Mouse (Mus musculus) liver, postnatal 0 days (tissue): ENCODE data around the gene Stam. TPM values are rescaled to one million over a fixed set of nuclear protein-coding genes. Genes with fewer than 3 reads are reported as not detected.
A peak's percentile ranks its signal among the peaks of the same experiment; 100 is the strongest.

Source experiments
- ATAC-seq: fragments of 200-750 bp; cut with Nextera tagmentation; 2 replicates; pipeline ENCODE4 v1.8.0; 2017; ENCODE audit warnings: mild to moderate bottlenecking, moderate library complexity
- DNase-seq: peaks from one replicate; pipeline ENCODE4 v3.0.0-alpha.2; 2016
- H3K27ac ChIP-seq: fragments of 300-500 bp; sonication (generic); 2 replicates; pipeline ENCODE4 v1.5.1; 2014; ENCODE audit warnings: antibody characterized with exemption, moderate library complexity, mild to moderate bottlenecking, low read depth
- H3K27me3 ChIP-seq: fragments of 300-500 bp; sonication (generic); 2 replicates; pipeline ENCODE4 v1.6.1; 2014; ENCODE audit warnings: low read length, control low read depth, mixed read lengths; ENCODE audit not compliant: insufficient read depth
- H3K36me3 ChIP-seq: fragments of 300-500 bp; sonication (generic); replicated peaks from 2 replicates; pipeline ENCODE4 v1.6.1; 2014; ENCODE audit warnings: mild to moderate bottlenecking, control low read depth, low read length, moderate library complexity, mixed read lengths; ENCODE audit not compliant: insufficient read depth
- H3K4me1 ChIP-seq: fragments of 300-500 bp; sonication (generic); 2 replicates; pipeline ENCODE4 v1.6.1; 2014; ENCODE audit warnings: antibody characterized with exemption, mild to moderate bottlenecking, control low read depth; ENCODE audit not compliant: insufficient read depth
- H3K4me2 ChIP-seq: fragments of 300-500 bp; sonication (generic); 2 replicates; pipeline ENCODE4 v1.6.1; 2014; ENCODE audit warnings: low read depth, mild to moderate bottlenecking, low read length, moderate library complexity, mixed read lengths
- H3K4me3 ChIP-seq: fragments of 300-500 bp; sonication (generic); 2 replicates; pipeline ENCODE4 v1.5.1; 2014; ENCODE audit warnings: low read depth, low read length
- H3K9ac ChIP-seq: fragments of 300-500 bp; sonication (generic); replicated peaks from 2 replicates; pipeline ENCODE4 v1.6.1; 2014; ENCODE audit warnings: mild to moderate bottlenecking, moderate library complexity
- H3K9me3 ChIP-seq: fragments of 300-500 bp; sonication (generic); 2 replicates; pipeline ENCODE4 v1.6.1; 2016; ENCODE audit warnings: mild to moderate bottlenecking, control low read depth, low read length, mixed read lengths
- CTCF ChIP-seq: sonication (generic); IDR thresholded peaks from 2 replicates; pipeline ENCODE4 v1.5.1; 2016; ENCODE audit warnings: antibody characterized with exemption, low read depth
- EP300 ChIP-seq: IDR thresholded peaks from 2 replicates; pipeline ENCODE4 v1.6.1; 2016; ENCODE audit warnings: antibody characterized with exemption, low read depth, mild to moderate bottlenecking
- WGBS: fragments of 180-500 bp; shearing (Covaris S2); extraction: QIAGEN DNeasy Blood & Tissue Kit; methylation state at CpG from one replicate; pipeline ENCODE4 v1.1.7; 2014; ENCODE audit not compliant: insufficient replicate concordance; 5-methylcytosine and 5-hydroxymethylcytosine counted together
- polyA plus RNA-seq: library from polyadenylated mRNA; unstranded; fragments of >200 nt; fragmentation: Nextera tagmentation; extraction: Ambion mirVana; gene quantifications from 2 replicates; pipeline ENCODE4 v1.2.1, GENCODE M21; 2015

The Stam gene
- polyA plus RNA-seq, 1 experiment from 2014 or later = 15.6 TPM

DNA sequence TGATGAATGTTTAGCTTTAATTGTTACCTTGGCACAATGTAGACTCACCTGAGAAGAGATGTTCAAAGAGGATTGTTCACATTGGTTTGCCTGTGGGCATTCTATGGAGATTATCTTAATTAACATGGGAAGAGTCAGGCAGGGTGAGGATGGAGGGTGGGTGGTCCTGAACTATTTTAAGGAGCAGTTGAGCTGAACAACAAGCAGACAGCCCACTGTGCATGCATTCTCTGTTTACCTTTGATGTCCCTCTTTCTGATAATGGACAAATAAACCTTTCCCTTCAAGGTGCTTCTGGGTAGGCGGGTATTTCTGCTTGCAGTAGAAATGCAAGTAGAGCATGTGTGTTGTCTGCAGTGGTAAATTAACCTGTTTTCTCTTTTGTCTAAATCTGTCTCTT lies 30.0 kb downstream of the Stam start:
- 88% methylated on average over 1 of the region's 1 CpGs for WGBS
- Histone ChIP-seq H3K27me3 (no peaks in the 10 kb centered on the region), H3K9ac (no peak overlapping the region), H3K27ac (no peak overlapping the region), H3K9me3 (no peaks in the 10 kb centered on the region), H3K4me2 (no peak overlapping the region), H3K4me1 (0 out of 2 replicates have a peak, but pooled peaks cover 2% of the 10 kb centered on the region), H3K4me3 (no peak overlapping the region), H3K36me3 (peaks cover 17% of the 10 kb centered on the region)
- TF ChIP-seq EP300 (no peak), CTCF (no peak)
- ATAC-seq (no peak), DNase-seq (no peak)

DNA sequence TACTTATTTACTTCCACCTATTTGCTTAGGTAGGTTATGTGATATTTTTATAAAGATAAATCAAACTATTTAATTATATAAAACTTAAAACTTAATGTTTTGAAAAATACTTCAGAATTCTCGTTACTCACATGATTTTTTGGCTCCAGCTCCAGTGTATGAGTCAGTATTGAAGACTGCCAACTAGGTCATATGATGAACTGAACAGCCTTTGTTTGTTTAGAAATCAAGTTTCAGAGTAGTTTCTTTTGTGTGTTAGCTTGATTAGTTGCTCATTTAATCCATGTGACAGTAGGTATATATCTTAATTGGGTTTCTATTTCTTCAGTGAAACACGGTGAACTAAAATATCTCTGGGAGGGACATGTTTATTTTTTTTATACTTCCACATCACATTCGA lies 33.8 kb downstream of the Stam start:
- DNase-seq = no peak

GRCm38 (mm10) chr2:14126387-14126786 lies 52.5 kb downstream of the Stam start:
- WGBS = 86% methylated on average over 6 of the region's 6 CpGs
- H3K36me3 ChIP-seq = peaks cover 21% of the 10 kb centered on the region
- no peak overlapping the region for H3K9ac ChIP-seq
- no peak overlapping the region for H3K4me2 ChIP-seq
- H3K9me3 ChIP-seq = no peaks in the 10 kb centered on the region
- H3K27ac ChIP-seq = no peak overlapping the region
- no peak for ATAC-seq
- TF ChIP-seq CTCF (no peak), EP300 (no peak)
- no peak overlapping the region for H3K4me3 ChIP-seq
- no peaks in the 10 kb centered on the region for H3K27me3 ChIP-seq
- peaks cover 4% of the 10 kb centered on the region; the same call in 1 of the 2 replicates for H3K4me1 ChIP-seq
- no peak for DNase-seq

More for the DNA sequence above, 33.8 kb downstream of the Stam start:
- Histone ChIP-seq H3K9ac (no peak overlapping the region), H3K4me1 (0 out of 2 replicates have a peak, but pooled peaks cover 2% of the 10 kb centered on the region), H3K4me3 (no peak overlapping the region), H3K27me3 (no peaks in the 10 kb centered on the region), H3K4me2 (no peak overlapping the region), H3K36me3 (peaks cover 12% of the 10 kb centered on the region; the same call in 1 of the 2 replicates), H3K9me3 (no peaks in the 10 kb centered on the region), H3K27ac (no peak overlapping the region)
- TF ChIP-seq CTCF (no peak), EP300 (no peak)
- WGBS = 80% methylated on average over 3 of the region's 3 CpGs
- peak; percentile 69; the same call in 1 of the 2 replicates for ATAC-seq

- 83% methylated on average over 3 of the region's 3 CpGs for WGBS
- Histone ChIP-seq H3K4me1 (peaks cover 4% of the 10 kb centered on the region; the same call in 1 of the 2 replicates), H3K9ac (no peak overlapping the region), H3K27me3 (no peaks in the 10 kb centered on the region), H3K4me3 (no peak overlapping the region), H3K27ac (no peak overlapping the region), H3K36me3 (peaks cover 25% of the 10 kb centered on the region), H3K4me2 (no peak overlapping the region), H3K9me3 (no peaks in the 10 kb centered on the region)
- TF ChIP-seq EP300 (no peak), CTCF (no peak)
- no peak for DNase-seq
- no peak for ATAC-seq
These were observed 53.7 kb downstream of the Stam start for GRCm38 (mm10) chr2:14127629-14128028.

- peak overlapping the region; percentile 6; the same call in 1 of the 2 replicates for H3K4me2 ChIP-seq
- 43% methylated on average over 12 of the region's 12 CpGs for WGBS
- H3K36me3 ChIP-seq = peaks cover 30% of the 10 kb centered on the region; the same call in 1 of the 2 replicates
- H3K9ac ChIP-seq = no peak overlapping the region
- H3K4me1 ChIP-seq = peaks cover 4% of the 10 kb centered on the region; the same call in 1 of the 2 replicates
- ATAC-seq = no peak
- no peaks in the 10 kb centered on the region for H3K9me3 ChIP-seq
- 0 out of 2 replicates have a peak overlapping the region, but pooled peaks have one; percentile 12 for H3K27ac ChIP-seq
- no peak for DNase-seq
- no peak overlapping the region for H3K4me3 ChIP-seq
- no peaks in the 10 kb centered on the region for H3K27me3 ChIP-seq
- TF ChIP-seq CTCF = no peak
- TF ChIP-seq EP300 = no peak
These were observed 56.9 kb downstream of the Stam start for GRCm38 (mm10) chr2:14130641-14131339.

- WGBS = 87% methylated on average over 4 of the region's 4 CpGs
These were observed 58.8 kb downstream of the Stam start for GRCm38 (mm10) chr2:14132468-14133326.

More at GRCm38 (mm10) chr2:14132468-14133326, 58.8 kb downstream of the Stam start:
- no peak overlapping the region for H3K27ac ChIP-seq
- H3K9me3 ChIP-seq = no peaks in the 10 kb centered on the region
- no peak overlapping the region for H3K9ac ChIP-seq
- no peak overlapping the region for H3K4me2 ChIP-seq
- DNase-seq = no peak
- TF ChIP-seq CTCF (no peak), EP300 (no peak)
- H3K27me3 ChIP-seq = no peaks in the 10 kb centered on the region
- peaks cover 4% of the 10 kb centered on the region; the same call in 1 of the 2 replicates for H3K4me1 ChIP-seq
- H3K4me3 ChIP-seq = no peak overlapping the region
- ATAC-seq = no peak
- peaks cover 26% of the 10 kb centered on the region; the same call in 1 of the 2 replicates for H3K36me3 ChIP-seq
